Mouse (Mus musculus): ENCODE measurements around the gene Dkc1. TPM values are rescaled to one million over a fixed set of nuclear protein-coding genes. Genes with fewer than 3 reads are reported as not detected.

The Dkc1 gene
- total RNA-seq (2023), result 63.8 to 78.5 TPM (median 69.8 TPM) in 4 replicates

GRCm38 (mm10) chrX:75095369-75096162, at the start of gene Dkc1:
TSS of gene Dkc1 (plus strand) at chrX:75095854.

GRCm38 (mm10) chrX:75084774-75085508, 10.7 kb upstream of the Dkc1 start, which contains the start of gene Gab3:
TSS of gene Gab3 (minus strand) at chrX:75085458.

DNA sequence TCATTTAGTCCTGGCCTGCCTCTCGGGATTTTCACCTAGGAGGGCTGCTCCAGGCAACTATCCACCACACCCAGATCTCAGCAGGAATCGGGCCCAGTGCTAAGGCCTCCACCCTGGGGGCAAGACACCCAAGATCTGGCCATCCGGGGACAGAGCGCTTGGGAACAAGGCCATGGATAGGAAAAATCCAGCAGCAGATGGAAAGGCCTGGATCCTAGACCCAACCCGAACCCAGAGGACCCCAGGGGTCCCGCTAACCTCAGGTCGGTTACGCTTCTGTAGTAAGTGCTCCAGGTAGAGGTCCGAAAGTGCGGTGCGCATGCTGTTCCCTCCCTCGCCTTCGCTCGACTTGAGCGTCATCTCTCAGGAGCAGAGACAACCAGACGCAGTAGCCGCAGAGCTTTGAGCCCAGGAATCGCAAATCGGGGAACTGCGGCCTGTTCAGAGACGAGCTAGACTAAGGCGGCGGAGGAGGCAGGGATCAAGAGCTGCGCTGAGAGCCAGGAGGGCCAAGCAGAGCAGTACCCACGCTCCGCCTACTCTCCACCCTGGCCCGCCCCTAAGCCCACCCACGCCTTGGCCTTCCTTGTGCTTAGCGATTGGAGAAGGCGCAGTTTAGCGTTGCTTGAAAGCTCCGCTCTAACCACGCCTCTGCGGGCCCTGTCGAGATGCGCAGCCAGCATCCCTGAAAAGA, 35.0 kb downstream of the Dkc1 start, which contains the start of gene Mpp1:
TSS of gene Mpp1 (minus strand) at position 550 of the 694 bp plus-strand sequence.

Other genes with a start within 250 kb of the Dkc1 start
- 10.2 to 13.9 TPM (median 11.8 TPM) in 4 replicates for gene Gab3, start 10.4 kb upstream of the Dkc1 start, total RNA-seq (2023)
- 50.9 to 56.6 TPM (median 53.0 TPM) in 4 replicates for gene Mpp1, start 35.2 kb downstream of the Dkc1 start, total RNA-seq (2023)
- not detected in 4 replicates for gene Smim9, start 67.9 kb downstream of the Dkc1 start, total RNA-seq (2023)